Mouse (Mus musculus) megakaryocyte, embryonic 14.5 days (primary cell): ENCODE results near the gene Atp5g3. TPM values are rescaled to one million over a fixed set of nuclear protein-coding genes. Genes with fewer than 3 reads are reported as not detected.
"Not testable (repeated sequence)": the region's sequence is repeated elsewhere in the genome, so short reads cannot be mapped to it uniquely, and the experiment has no call there.

Experiments used
- H3K27me3 ChIP-seq: replicated peaks from 2 replicates; pipeline ENCODE3; 2012; ENCODE audit warnings: inconsistent platforms
- H3K36me3 ChIP-seq: replicated peaks from 2 replicates; pipeline ENCODE3; 2012; ENCODE audit warnings: low read length, inconsistent platforms, mixed read lengths
- H3K4me1 ChIP-seq: 2 replicates; pipeline ENCODE4 v1.6.1; 2012; ENCODE audit warnings: inconsistent platforms
- H3K4me3 ChIP-seq: replicated peaks from 2 replicates; pipeline ENCODE3; 2012; ENCODE audit warnings: moderate library complexity, mild to moderate bottlenecking, inconsistent platforms
- H3K9me3 ChIP-seq: 2 replicates; pipeline ENCODE4 v1.6.1; 2012; ENCODE audit warnings: inconsistent platforms
- FLI1 ChIP-seq: IDR thresholded peaks from 2 replicates; pipeline ENCODE4 v1.6.1; 2012; ENCODE audit warnings: low read length, inconsistent platforms, mixed read lengths
- GATA1 ChIP-seq: IDR thresholded peaks from 3 replicates; pipeline ENCODE4 v1.6.1; 2012; ENCODE audit warnings: mixed read lengths, low read length, inconsistent platforms, borderline replicate concordance
- polyA plus RNA-seq: library from polyadenylated mRNA; stranded (reverse); fragments of >175 nt; gene quantifications from 2 replicates; pipeline ENCODE4 v1.2.3, GENCODE M21; 2012; ENCODE audit warnings: low replicate concordance; ENCODE audit not compliant: insufficient read depth

The Atp5g3 gene
- polyA plus RNA-seq, 1 experiment: 1,553 TPM

DNA sequence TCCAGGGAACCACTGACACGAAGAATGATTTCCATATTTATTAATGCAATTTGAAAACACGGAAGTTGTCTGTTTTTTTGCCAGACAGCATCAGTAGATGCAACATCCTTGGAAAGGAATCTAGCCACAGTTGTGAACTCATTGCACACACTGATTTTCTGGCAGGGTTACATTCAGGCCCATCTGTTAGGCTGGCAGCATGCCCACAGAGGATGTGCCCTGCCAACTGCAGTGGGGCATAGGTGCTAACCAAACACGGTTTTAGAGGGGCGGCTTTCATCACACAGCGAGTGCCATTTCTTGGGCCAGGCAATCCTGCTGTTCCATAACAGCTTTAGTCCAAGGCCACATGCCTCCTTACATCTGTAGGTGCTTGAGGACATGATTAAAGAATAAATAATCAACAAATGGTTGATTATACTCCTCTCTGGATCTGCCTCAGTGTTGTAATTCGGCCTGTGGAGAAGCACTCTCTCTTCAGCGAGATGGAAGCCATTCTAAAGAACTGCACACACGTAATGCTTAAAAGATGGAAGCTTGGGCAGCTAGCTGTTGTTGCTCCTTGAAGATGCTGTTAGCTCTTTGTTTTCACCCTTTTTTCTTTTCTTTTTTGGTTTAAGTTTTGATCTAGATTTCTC, 21.7 kb upstream of the Atp5g3 start:
- H3K27me3 ChIP-seq: peaks cover 11% of the 10 kb centered on the region
- TF ChIP-seq FLI1: no peak
- TF ChIP-seq GATA1: no peak
- H3K9me3 ChIP-seq: peaks cover 23% of the 10 kb centered on the region
- H3K4me3 ChIP-seq: no peak overlapping the region
- H3K36me3 ChIP-seq: no peaks in the 10 kb centered on the region
- no peaks in the 10 kb centered on the region for H3K4me1 ChIP-seq

DNA sequence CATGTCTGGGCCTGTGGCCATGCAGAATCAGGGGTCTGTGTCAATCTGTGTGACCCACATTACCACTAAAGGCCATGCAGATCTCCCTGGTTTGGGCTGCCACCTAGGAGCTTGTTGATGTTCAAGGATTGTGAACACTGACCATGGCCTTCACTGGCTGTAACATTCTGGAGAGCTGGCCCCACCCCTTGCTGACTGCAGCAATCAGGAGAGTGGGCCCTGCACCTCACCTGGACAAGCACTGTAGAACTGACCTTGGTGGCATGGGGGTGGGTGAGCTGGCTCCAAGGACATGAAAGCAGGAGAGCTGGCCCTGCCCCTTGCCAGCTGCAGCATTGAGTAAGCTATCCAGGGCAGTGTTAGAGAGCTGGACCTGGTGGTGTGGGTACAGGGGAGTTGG, 16.6 kb upstream of the Atp5g3 start:
- TF ChIP-seq GATA1 (no peak), FLI1 (no peak)
- peaks cover 13% of the 10 kb centered on the region for H3K27me3 ChIP-seq

GRCm38 (mm10) chr2:73925539-73925938, 14.4 kb upstream of the Atp5g3 start:
- H3K9me3 ChIP-seq: peaks cover 12% of the 10 kb centered on the region
- no peak overlapping the region for H3K4me3 ChIP-seq
- no peaks in the 10 kb centered on the region for H3K36me3 ChIP-seq
- H3K27me3 ChIP-seq: peaks cover 13% of the 10 kb centered on the region
- H3K4me1 ChIP-seq: no peaks in the 10 kb centered on the region
- no peak for TF ChIP-seq GATA1
- TF ChIP-seq FLI1: no peak

More for the DNA sequence above, 16.6 kb upstream of the Atp5g3 start:
- no peaks in the 10 kb centered on the region for H3K36me3 ChIP-seq
- peaks cover 16% of the 10 kb centered on the region for H3K9me3 ChIP-seq
- no peaks in the 10 kb centered on the region for H3K4me1 ChIP-seq
- H3K4me3 ChIP-seq: no peak overlapping the region

DNA sequence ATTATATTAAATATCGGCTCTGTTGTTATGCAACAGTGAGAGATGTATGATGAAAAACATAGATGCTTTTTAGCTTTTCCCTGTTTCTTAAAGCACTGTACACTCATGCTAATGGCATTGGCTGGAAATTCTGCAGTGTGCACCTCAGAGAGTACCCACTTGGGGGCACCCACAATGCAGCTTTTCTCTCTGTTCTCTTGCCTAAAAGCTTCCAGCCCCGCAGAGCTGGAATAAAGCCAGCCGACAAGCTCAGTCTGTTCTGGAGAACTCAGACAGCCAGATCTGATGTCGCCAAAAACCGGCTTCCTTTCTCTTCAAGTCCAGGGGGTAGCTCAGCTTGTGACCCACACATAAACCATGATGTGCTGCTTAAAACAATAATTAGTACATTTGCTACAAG, 14.0 kb upstream of the Atp5g3 start:
- TF ChIP-seq FLI1: no peak
- no peak for TF ChIP-seq GATA1
- Histone ChIP-seq H3K27me3 (peaks cover 13% of the 10 kb centered on the region), H3K4me3 (no peak overlapping the region), H3K36me3 (no peaks in the 10 kb centered on the region), H3K4me1 (no peaks in the 10 kb centered on the region), H3K9me3 (peaks cover 9% of the 10 kb centered on the region)

DNA sequence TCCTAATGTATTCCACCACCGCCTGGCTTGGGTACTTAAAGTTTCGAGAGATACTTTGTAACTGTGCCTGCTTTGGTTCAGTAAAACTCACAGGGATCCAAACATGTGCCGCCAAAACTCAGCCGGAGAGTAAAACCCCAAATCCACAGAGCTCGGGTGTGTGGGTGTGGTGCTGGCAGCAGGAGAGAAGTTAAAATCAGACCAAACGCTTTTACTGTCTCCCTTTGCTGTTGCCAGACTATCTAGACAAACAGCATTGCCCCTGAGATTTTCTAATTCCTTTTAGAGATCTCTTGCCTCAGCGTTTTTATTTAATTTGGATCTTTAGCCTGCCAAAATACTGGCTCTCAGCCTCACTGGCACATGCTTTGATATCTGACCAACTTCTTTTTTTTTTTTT, 8.5 kb upstream of the Atp5g3 start:
- Histone ChIP-seq H3K4me1 (no peaks in the 10 kb centered on the region), H3K9me3 (no peaks in the 10 kb centered on the region), H3K36me3 (no peaks in the 10 kb centered on the region), H3K27me3 (peaks cover 13% of the 10 kb centered on the region), H3K4me3 (no peak overlapping the region)
- TF ChIP-seq FLI1 (no peak), GATA1 (no peak)

- no peak for TF ChIP-seq GATA1
- no peak for TF ChIP-seq FLI1
- Histone ChIP-seq H3K4me3 (peak overlapping the region; percentile 98), H3K36me3 (peaks cover 27% of the 10 kb centered on the region), H3K27me3 (no peaks in the 10 kb centered on the region), H3K4me1 (peaks cover 29% of the 10 kb centered on the region), H3K9me3 (no peaks in the 10 kb centered on the region)
Observed at GRCm38 (mm10) chr2:73912264-73912663, 1.1 kb upstream of the Atp5g3 start.

DNA sequence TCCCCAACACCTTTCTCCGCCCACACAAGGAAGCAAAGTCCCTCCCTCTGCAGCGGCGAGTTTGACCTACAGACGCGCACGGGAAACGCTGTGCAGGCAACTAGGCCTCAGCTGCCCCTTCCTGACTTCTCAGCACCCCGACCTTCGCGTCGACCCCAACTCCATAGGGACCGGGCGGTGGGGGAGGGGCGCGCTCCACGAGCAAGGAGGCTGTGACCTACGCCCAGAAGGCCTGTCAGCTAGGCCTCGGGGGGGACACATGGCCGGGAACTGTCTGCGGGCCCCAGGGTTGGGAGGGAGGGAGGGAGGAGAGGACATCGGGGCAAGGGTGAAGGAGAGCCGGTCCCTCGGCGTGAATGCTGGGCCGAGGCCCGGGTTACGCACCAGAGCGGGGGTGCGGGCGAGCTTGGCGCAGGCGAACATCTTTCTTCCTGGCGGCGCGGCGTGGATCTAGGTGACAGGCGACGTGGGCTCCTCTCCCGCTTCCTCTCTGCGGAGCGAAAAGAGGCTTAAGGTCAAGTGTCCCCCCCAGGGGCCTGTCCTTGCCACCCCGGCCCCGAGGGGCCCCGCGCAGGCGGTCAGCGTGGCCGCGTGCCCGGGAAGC, 453 bp downstream of the Atp5g3 start:
- H3K4me1 ChIP-seq: peaks cover 29% of the 10 kb centered on the region
- H3K4me3 ChIP-seq: peak overlapping the region; percentile 98
- TF ChIP-seq FLI1: no peak
- TF ChIP-seq GATA1: no peak
- H3K27me3 ChIP-seq: no peaks in the 10 kb centered on the region
- H3K36me3 ChIP-seq: peaks cover 38% of the 10 kb centered on the region
- H3K9me3 ChIP-seq: no peaks in the 10 kb centered on the region

GRCm38 (mm10) chr2:73909116-73909515, 2.0 kb downstream of the Atp5g3 start:
- Histone ChIP-seq H3K27me3 (no peaks in the 10 kb centered on the region), H3K4me3 (no peak overlapping the region), H3K9me3 (no peaks in the 10 kb centered on the region), H3K4me1 (peaks cover 29% of the 10 kb centered on the region), H3K36me3 (peaks cover 48% of the 10 kb centered on the region)
- TF ChIP-seq FLI1 (no peak), GATA1 (no peak)

DNA sequence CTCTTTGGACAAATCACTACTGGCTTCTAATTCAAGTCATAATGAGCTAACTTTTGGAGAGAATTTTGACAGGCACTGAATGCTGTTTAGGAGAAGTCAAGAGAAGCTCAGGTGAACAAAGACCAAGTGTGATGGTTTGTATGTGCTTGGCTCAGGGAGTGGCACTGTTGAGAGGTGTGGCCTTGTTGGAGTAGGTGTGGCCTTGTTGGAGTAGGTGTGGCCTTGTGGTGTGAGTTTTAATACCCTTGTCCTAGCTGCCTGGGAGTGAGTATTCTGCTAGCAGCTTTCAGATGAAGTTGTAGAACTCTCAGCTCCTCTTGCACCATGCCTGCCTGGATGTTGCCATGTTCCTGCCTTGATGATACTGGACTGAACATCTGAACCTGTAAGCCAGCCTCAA, 6.4 kb downstream of the Atp5g3 start:
- peaks cover 30% of the 10 kb centered on the region; the same call in 1 of the 2 replicates for H3K4me1 ChIP-seq
- not testable (repeated sequence) for H3K9me3 ChIP-seq, H3K27me3 ChIP-seq, H3K4me3 ChIP-seq
- peaks cover 52% of the 10 kb centered on the region for H3K36me3 ChIP-seq

GRCm38 (mm10) chr2:73903536-73903935, 7.6 kb downstream of the Atp5g3 start:
- no peaks in the 10 kb centered on the region for H3K27me3 ChIP-seq
- TF ChIP-seq GATA1: no peak
- no peak for TF ChIP-seq FLI1
- H3K4me1 ChIP-seq: peaks cover 21% of the 10 kb centered on the region; the same call in 1 of the 2 replicates
- no peaks in the 10 kb centered on the region for H3K9me3 ChIP-seq
- H3K4me3 ChIP-seq: no peak overlapping the region
- H3K36me3 ChIP-seq: peaks cover 44% of the 10 kb centered on the region

DNA sequence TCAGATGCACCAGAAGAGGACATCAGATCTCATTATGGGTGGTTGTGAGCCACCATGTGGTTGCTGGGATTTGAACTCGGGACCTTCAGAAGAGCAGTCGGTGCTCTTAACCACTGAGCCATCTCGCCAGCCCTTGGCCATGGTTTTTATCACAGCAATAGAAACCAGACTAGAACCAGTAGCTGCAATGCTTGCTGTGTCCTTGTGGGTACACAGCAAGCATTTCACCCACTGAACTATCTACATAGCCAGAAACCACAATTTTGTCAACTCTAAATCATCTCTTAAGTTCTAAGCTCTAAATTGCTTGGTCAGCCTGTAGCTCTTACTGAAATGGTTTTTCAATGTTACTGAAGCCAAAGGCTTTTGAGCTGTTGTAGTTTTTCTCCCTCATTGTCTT, 8.8 kb downstream of the Atp5g3 start:
- H3K4me3 ChIP-seq, H3K27me3 ChIP-seq, H3K9me3 ChIP-seq: not testable (repeated sequence)
- Histone ChIP-seq H3K4me1 (peaks cover 17% of the 10 kb centered on the region; the same call in 1 of the 2 replicates), H3K36me3 (peaks cover 32% of the 10 kb centered on the region)
